Mouse (Mus musculus): ENCODE results near the gene Rab3il1.

DNA sequence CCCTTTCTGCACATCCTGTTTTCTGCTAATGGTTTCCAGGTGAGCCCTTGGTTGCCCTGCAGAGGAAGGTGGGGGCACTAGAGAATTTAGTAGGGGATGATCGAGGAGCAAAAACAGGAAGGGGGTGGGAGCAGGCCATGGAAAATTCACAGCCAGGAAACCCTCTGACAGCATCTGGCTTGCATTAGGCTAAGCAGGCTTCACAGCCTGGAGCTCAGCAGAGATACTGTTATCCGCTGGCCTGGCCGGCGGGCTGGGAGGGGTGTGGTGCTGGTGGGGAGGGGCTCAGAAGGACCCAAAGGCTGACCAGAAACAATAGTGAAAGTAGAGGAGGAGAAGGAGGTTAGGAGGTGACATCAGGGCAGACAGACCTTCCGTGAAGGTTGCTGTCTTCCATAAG lies 12.4 kb downstream of the Rab3il1 start:
- TF ChIP-seq GATA1 (IDR thresholded peaks at IDR 0.05; ENCODE audit: low read length) (no peak; the same call in 1 of the 2 replicates), TAL1 (IDR thresholded peaks at IDR 0.05; ENCODE audit: low read length) (no peak)

All from erythroblast, embryonic 14.5 days (primary cell).